Mouse (Mus musculus) G1E (cell line): ENCODE data around the gene Sap30l. TPM values are rescaled to one million over a fixed set of nuclear protein-coding genes. Genes with fewer than 3 reads are reported as not detected.

Source experiments
- ATAC-seq: 2 replicates; pipeline ENCODE4 v1.8.0; 2016; ENCODE audit warnings: mild to moderate bottlenecking; ENCODE audit not compliant: insufficient number of reproducible peaks, poor library complexity, low FRiP score, severe bottlenecking; ENCODE audit errors: extremely low read depth
- DNase-seq: peaks from one replicate; pipeline ENCODE4 v3.0.0; 2012; ENCODE audit warnings: low spot score
- H3K27me3 ChIP-seq: 2 replicates; pipeline ENCODE4 v1.6.1; 2012; ENCODE audit warnings: mild to moderate bottlenecking, low read length, inconsistent platforms; ENCODE audit not compliant: insufficient read depth
- H3K36me3 ChIP-seq: replicated peaks from 2 replicates; pipeline ENCODE3; 2012; ENCODE audit warnings: mild to moderate bottlenecking, inconsistent platforms
- H3K4me1 ChIP-seq: 2 replicates; pipeline ENCODE4 v1.6.1; 2012; ENCODE audit warnings: low read depth, low read length, inconsistent platforms, mixed read lengths; ENCODE audit not compliant: insufficient read depth
- H3K4me3 ChIP-seq: 2 replicates; pipeline ENCODE4 v1.5.1; 2012; ENCODE audit warnings: low read depth, mild to moderate bottlenecking, inconsistent platforms, low read length, moderate library complexity, mixed read lengths
- H3K9me3 ChIP-seq: replicated peaks from 2 replicates; pipeline ENCODE4 v1.6.1; 2012; ENCODE audit warnings: inconsistent platforms
- CTCF ChIP-seq: IDR thresholded peaks from 2 replicates; pipeline ENCODE4 v1.5.1; 2012; ENCODE audit warnings: low read depth, low read length, inconsistent platforms, mixed read lengths
- GATA1 ChIP-seq: IDR thresholded peaks from 2 replicates; pipeline ENCODE4 v1.6.1; 2012; ENCODE audit warnings: borderline replicate concordance, low read length, inconsistent platforms, mixed read lengths
- GATA2 ChIP-seq: IDR thresholded peaks from 2 replicates; pipeline ENCODE4 v1.6.1; 2012; ENCODE audit warnings: low read depth, low read length, inconsistent platforms, borderline replicate concordance
- POLR2AphosphoS5 ChIP-seq: IDR thresholded peaks from 2 replicates; pipeline ENCODE4 v1.6.1; 2012; ENCODE audit warnings: low read depth, low read length, inconsistent platforms; ENCODE audit not compliant: insufficient replicate concordance
- TAL1 ChIP-seq: conservative IDR thresholded peaks from 2 replicates; pipeline ENCODE4 v1.6.1; 2012; ENCODE audit warnings: low read depth, low read length, inconsistent platforms, mixed read lengths
- polyA plus RNA-seq: library from polyadenylated mRNA; stranded (reverse); fragments of >175 nt; gene quantifications from 2 replicates; pipeline ENCODE4 v1.2.3, GENCODE M21; 2012
- total RNA-seq, 2 experiments: library from RNA; stranded (forward) in 1 of 2; stranded (reverse) in 1 of 2; fragments of 200-1000 nt in 1 of 2; fragments of >200 nt in 1 of 2; fragmentation: Nextera tagmentation in 1 of 2; gene quantifications; 2 replicates each; pipeline ENCODE4 v1.2.3; 2014 to 2017

Sap30l gene
- total and polyA plus RNA-seq, 3 experiments, result 7.1 to 57.0 (median 43.4) TPM

- ATAC-seq (no peak), DNase-seq (no peak)
- H3K27me3 ChIP-seq, result peaks cover 18% of the 10 kb centered on the region
- TF ChIP-seq TAL1, result no peak
- TF ChIP-seq GATA1, result no peak
- no peak for TF ChIP-seq GATA2
- TF ChIP-seq CTCF, result no peak
- TF ChIP-seq POLR2AphosphoS5, result no peak
- H3K9me3 ChIP-seq, result no peaks in the 10 kb centered on the region
- H3K4me3 ChIP-seq, result no peak overlapping the region
- H3K4me1 ChIP-seq, result 0 out of 2 replicates have a peak, but pooled peaks cover 3% of the 10 kb centered on the region
- no peaks in the 10 kb centered on the region for H3K36me3 ChIP-seq
Observed at GRCm38 (mm10) chr11:57850931-57851330, 49.5 kb downstream of the Sap30l start.

- no peak for ATAC-seq
- H3K4me1 ChIP-seq, result no peaks in the 10 kb centered on the region
- H3K9me3 ChIP-seq, result no peaks in the 10 kb centered on the region
- peaks cover 21% of the 10 kb centered on the region for H3K27me3 ChIP-seq
- no peak for DNase-seq
- H3K4me3 ChIP-seq, result no peak overlapping the region
- TF ChIP-seq GATA1 (no peak), CTCF (no peak), GATA2 (no peak), TAL1 (no peak), POLR2AphosphoS5 (no peak)
- no peaks in the 10 kb centered on the region for H3K36me3 ChIP-seq
Observed at GRCm38 (mm10) chr11:57853571-57853970, 52.1 kb downstream of the Sap30l start.

GRCm38 (mm10) chr11:57857709-57858108 is 56.3 kb downstream of the Sap30l start:
- no peak for DNase-seq

More at GRCm38 (mm10) chr11:57857709-57858108, 56.3 kb downstream of the Sap30l start:
- ATAC-seq, result no peak
- TF ChIP-seq POLR2AphosphoS5 (no peak), GATA2 (no peak), GATA1 (no peak), CTCF (no peak), TAL1 (no peak)
- Histone ChIP-seq H3K27me3 (peaks cover 24% of the 10 kb centered on the region), H3K36me3 (no peaks in the 10 kb centered on the region), H3K4me3 (no peak overlapping the region), H3K4me1 (no peaks in the 10 kb centered on the region), H3K9me3 (no peaks in the 10 kb centered on the region)

Other genes with a start within 250 kb of the Sap30l start
- 18.5 and 41.2 TPM in 2 replicates for gene Galnt10, start 156.2 kb upstream of the Sap30l start, total RNA-seq (2014; fragmentation: Nextera tagmentation)
- gene Galnt10, start 156.2 kb upstream of the Sap30l start, total RNA-seq (2017), result 17.5 and 18.2 TPM in 2 replicates
- 21.4 and 22.5 TPM in 2 replicates for gene Galnt10, start 156.2 kb upstream of the Sap30l start, polyA plus RNA-seq
- gene Hand1, start 31.2 kb downstream of the Sap30l start, total RNA-seq (2014; fragmentation: Nextera tagmentation), result not detected in 2 replicates
- gene Hand1, start 31.2 kb downstream of the Sap30l start, total RNA-seq (2017), result 0.12 TPM in 1 of 2 replicates, not detected in the other
- gene Hand1, start 31.2 kb downstream of the Sap30l start, polyA plus RNA-seq, result not detected in 2 replicates
- 184 and 189 TPM in 2 replicates for gene Larp1, start 207.4 kb downstream of the Sap30l start, total RNA-seq (2014; fragmentation: Nextera tagmentation)
- gene Larp1, start 207.4 kb downstream of the Sap30l start, total RNA-seq (2017), result 31.4 and 34.7 TPM in 2 replicates
- 111 and 123 TPM in 2 replicates for gene Larp1, start 207.4 kb downstream of the Sap30l start, polyA plus RNA-seq